Mouse (Mus musculus) midbrain, embryonic 12.5 days (tissue): Measurements from ENCODE around the gene Tollip. TPM values are rescaled to one million over a fixed set of nuclear protein-coding genes. Genes with fewer than 3 reads are reported as not detected.
A peak's percentile ranks its signal among the peaks of the same experiment; 100 is the strongest.

Experiments
- ATAC-seq: fragments of 200-750 bp; cut with Nextera tagmentation; 2 replicates; pipeline ENCODE4 v1.8.0; 2017; ENCODE audit warnings: low read depth, moderate TSS enrichment, moderate library complexity; ENCODE audit not compliant: low FRiP score
- H3K27ac ChIP-seq: fragments of 300-500 bp; sonication (generic); replicated peaks from 2 replicates; pipeline ENCODE4 v1.5.1; 2016; ENCODE audit warnings: mild to moderate bottlenecking
- H3K27me3 ChIP-seq: fragments of 300-500 bp; sonication (generic); 2 replicates; pipeline ENCODE4 v1.6.1; 2016; ENCODE audit warnings: mild to moderate bottlenecking
- H3K36me3 ChIP-seq: fragments of 300-500 bp; sonication (generic); 2 replicates; pipeline ENCODE4 v1.6.1; 2016
- H3K4me1 ChIP-seq: fragments of 300-500 bp; sonication (generic); 2 replicates; pipeline ENCODE4 v1.6.1; 2016
- H3K4me2 ChIP-seq: fragments of 300-500 bp; sonication (generic); replicated peaks from 2 replicates; pipeline ENCODE4 v1.6.1; 2016; ENCODE audit warnings: mild to moderate bottlenecking, moderate library complexity
- H3K4me3 ChIP-seq: fragments of 300-500 bp; sonication (generic); 2 replicates; pipeline ENCODE4 v1.5.1; 2016; ENCODE audit warnings: mild to moderate bottlenecking
- H3K9ac ChIP-seq: fragments of 300-500 bp; sonication (generic); replicated peaks from 2 replicates; pipeline ENCODE4 v1.6.1; 2016; ENCODE audit warnings: mild to moderate bottlenecking, moderate library complexity
- H3K9me3 ChIP-seq: fragments of 300-500 bp; sonication (generic); 2 replicates; pipeline ENCODE4 v1.6.1; 2016; ENCODE audit warnings: mild to moderate bottlenecking
- WGBS: fragments of 180-500 bp; shearing (Covaris S2); methylation state at CpG from one replicate; pipeline ENCODE4 v1.1.7; 2016; 5-methylcytosine and 5-hydroxymethylcytosine counted together
- polyA plus RNA-seq: library from polyadenylated mRNA; unstranded; fragments of >200 nt; fragmentation: Nextera tagmentation; extraction: Ambion mirVana; gene quantifications from 2 replicates; pipeline ENCODE4 v1.2.1, GENCODE M21; 2016

Gene Tollip
- polyA plus RNA-seq, result 68.0 and 68.2 TPM in 2 replicates

DNA sequence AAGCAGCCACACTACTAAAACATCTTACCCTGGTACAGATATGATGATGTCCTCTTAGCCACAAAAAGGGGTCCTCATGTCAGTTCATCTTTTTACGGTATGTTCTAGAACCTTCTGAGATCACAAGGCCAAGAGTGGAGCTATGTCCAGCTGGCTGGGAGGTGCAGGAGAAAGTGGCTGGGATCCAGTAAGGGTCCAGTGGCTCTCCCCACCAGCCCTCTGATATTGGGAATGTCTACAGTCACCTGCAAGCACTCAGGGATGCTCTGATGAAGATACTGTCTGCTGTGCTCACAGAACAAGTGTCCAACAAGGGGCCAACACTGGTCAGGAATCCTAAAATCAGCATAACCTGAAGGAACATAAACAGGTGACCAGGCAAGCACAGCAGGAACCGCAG, at the start of gene Tollip:
Gene Tollip (minus strand): TSS at position 101 of the 400 bp plus-strand sequence.
- ATAC-seq, result no peak
- Histone ChIP-seq H3K27me3 (peaks cover 5% of the 10 kb centered on the region), H3K9ac (no peak within 1 kb of the TSS), H3K36me3 (no peaks in the 10 kb centered on the region), H3K4me3 (no peak within 1 kb of the TSS), H3K4me2 (no peak within 1 kb of the TSS), H3K27ac (no peak within 1 kb of the TSS), H3K4me1 (no peaks in the 10 kb centered on the region), H3K9me3 (no peaks in the 10 kb centered on the region)
- WGBS, result 90% methylated on average over 2 of the region's 2 CpGs

- Histone ChIP-seq H3K4me3 (no peak overlapping the region), H3K9ac (no peak overlapping the region), H3K27me3 (no peaks in the 10 kb centered on the region), H3K9me3 (no peaks in the 10 kb centered on the region), H3K27ac (no peak overlapping the region), H3K4me1 (peaks cover 66% of the 10 kb centered on the region), H3K36me3 (no peaks in the 10 kb centered on the region), H3K4me2 (no peak overlapping the region)
- no peak for ATAC-seq
- WGBS, result 86% methylated on average over 2 of the region's 2 CpGs
These were observed 48.0 kb upstream of the Tollip start for GRCm38 (mm10) chr7:141966281-141966680.

- Histone ChIP-seq H3K36me3 (no peaks in the 10 kb centered on the region), H3K27ac (no peak overlapping the region), H3K4me2 (no peak overlapping the region), H3K27me3 (no peaks in the 10 kb centered on the region), H3K9me3 (no peaks in the 10 kb centered on the region), H3K9ac (no peak overlapping the region), H3K4me3 (no peak overlapping the region), H3K4me1 (peaks cover 71% of the 10 kb centered on the region)
- WGBS, result 93% methylated on average over 3 of the region's 3 CpGs
- ATAC-seq, result peak; percentile 28; the same call in 1 of the 2 replicates
These were observed 44.2 kb upstream of the Tollip start for GRCm38 (mm10) chr7:141962521-141962920.

DNA sequence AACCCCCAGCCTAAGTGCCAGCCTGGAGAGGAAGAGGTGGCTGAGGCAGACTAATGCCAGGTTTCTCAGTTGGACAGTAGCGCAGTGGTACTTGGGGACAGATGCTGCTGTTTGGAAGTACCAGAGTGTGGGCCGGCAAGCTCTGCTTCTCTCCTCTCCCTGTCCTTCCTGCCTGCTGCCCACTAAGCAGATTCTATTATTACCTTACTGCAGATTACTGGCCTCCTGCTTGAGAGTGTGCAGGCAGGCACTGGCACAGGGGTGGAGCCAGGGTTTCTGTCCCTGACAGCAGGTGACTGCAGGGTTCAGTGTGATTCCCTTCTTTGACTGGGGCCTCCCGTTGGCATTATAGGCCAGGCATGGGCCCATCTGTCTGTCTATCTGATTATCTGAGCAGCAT, 43.2 kb upstream of the Tollip start:
- WGBS, result 84% methylated on average over 3 of the region's 3 CpGs
- Histone ChIP-seq H3K4me1 (peaks cover 72% of the 10 kb centered on the region), H3K4me3 (no peak overlapping the region), H3K27me3 (no peaks in the 10 kb centered on the region), H3K4me2 (no peak overlapping the region), H3K36me3 (no peaks in the 10 kb centered on the region), H3K27ac (peak overlapping the region; percentile 30), H3K9me3 (no peaks in the 10 kb centered on the region), H3K9ac (0 out of 2 replicates have a peak overlapping the region, but pooled peaks have one; percentile 15)
- no peak for ATAC-seq

DNA sequence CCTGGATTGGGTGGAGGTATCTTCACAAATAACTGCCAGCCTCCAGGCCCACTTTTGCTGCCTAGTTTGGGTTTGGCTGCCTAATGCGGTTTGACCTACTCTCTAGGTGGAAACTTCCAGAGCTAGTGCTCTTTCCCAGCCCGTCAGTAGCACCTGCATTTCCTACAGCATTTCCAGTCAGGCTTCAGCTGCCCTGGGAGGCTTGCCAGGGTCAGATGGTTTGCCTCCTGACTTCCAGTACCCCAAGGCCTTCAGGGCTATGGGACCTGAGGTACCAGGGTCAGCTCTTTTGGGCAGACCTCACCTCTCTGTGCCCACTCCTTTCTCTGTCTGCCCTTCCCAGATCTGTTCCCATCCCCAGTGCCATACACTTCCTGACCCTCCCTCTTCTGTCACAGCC, 42.6 kb upstream of the Tollip start:
- H3K4me1 ChIP-seq, result peaks cover 72% of the 10 kb centered on the region
- H3K4me3 ChIP-seq, result no peak overlapping the region
- no peak overlapping the region for H3K4me2 ChIP-seq
- 82% methylated on average over 2 of the region's 2 CpGs for WGBS
- H3K9me3 ChIP-seq, result no peaks in the 10 kb centered on the region
- no peak overlapping the region for H3K9ac ChIP-seq
- no peaks in the 10 kb centered on the region for H3K36me3 ChIP-seq
- no peaks in the 10 kb centered on the region for H3K27me3 ChIP-seq
- no peak for ATAC-seq
- no peak overlapping the region; the same call in 1 of the 2 replicates for H3K27ac ChIP-seq

DNA sequence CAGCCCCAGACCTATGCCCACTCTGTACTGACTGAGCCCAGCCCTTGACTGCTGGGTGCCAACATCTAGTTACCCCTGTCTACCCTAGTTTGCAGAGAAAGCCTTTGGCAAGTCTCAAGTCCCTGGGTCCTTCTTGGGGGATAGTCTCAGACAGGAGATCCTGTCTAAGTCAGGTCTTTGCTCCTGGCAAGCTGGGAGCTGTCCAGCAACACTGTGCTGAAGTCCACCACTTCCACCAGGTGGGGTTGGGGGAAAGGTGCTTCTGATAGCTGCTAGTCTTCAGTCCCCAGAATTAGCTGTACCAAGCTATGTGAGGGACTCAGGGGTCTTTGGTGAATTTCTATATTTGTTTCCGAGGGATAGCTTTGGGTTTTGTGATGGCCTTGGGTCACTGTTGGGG, 40.8 kb upstream of the Tollip start:
- no peaks in the 10 kb centered on the region for H3K36me3 ChIP-seq

GRCm38 (mm10) chr7:141958211-141958610, 39.9 kb upstream of the Tollip start:
- Histone ChIP-seq H3K4me1 (peaks cover 91% of the 10 kb centered on the region), H3K4me2 (no peak overlapping the region), H3K27ac (no peak overlapping the region), H3K9me3 (no peaks in the 10 kb centered on the region), H3K36me3 (0 out of 2 replicates have a peak, but pooled peaks cover 2% of the 10 kb centered on the region), H3K27me3 (no peaks in the 10 kb centered on the region), H3K9ac (no peak overlapping the region), H3K4me3 (no peak overlapping the region)
- WGBS, result 79% methylated on average over 2 of the region's 2 CpGs
- ATAC-seq, result no peak

More for the DNA sequence above, 40.8 kb upstream of the Tollip start:
- 86% methylated on average over 1 of the region's 1 CpGs for whole genome bisulfite sequencing
- H3K4me2 ChIP-seq, result no peak overlapping the region
- no peak overlapping the region for H3K27ac ChIP-seq
- H3K4me3 ChIP-seq, result no peak overlapping the region
- ATAC-seq, result no peak
- H3K4me1 ChIP-seq, result peaks cover 86% of the 10 kb centered on the region
- no peaks in the 10 kb centered on the region for H3K9me3 ChIP-seq
- no peak overlapping the region for H3K9ac ChIP-seq
- no peaks in the 10 kb centered on the region for H3K27me3 ChIP-seq

DNA sequence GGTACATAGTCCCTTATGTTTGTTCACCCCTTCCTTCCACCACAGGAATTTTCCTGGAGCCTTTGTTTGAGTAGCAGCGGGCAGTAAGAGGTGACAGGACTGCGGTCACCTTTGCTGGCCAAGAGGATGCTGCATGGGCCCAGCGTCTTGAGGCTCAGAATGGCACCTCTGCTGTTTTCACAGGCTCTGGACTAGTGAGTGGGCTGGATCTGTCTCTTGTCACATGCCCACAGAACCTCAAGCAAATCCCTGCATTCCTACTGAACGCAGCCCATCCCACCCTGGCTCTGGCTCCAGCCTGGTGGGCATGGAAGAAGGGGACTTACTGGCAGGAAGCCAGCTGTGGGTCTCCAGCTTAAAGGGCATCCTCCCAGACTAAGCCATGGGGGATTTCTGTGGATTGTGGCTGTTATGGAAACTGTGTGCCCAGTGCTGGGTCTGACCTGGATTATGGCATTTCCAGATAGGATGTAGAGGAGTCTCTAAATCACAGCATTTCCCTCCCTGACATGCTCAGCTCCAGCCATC, 39.3 kb upstream of the Tollip start:
- no peak overlapping the region for H3K4me2 ChIP-seq
- no peak for ATAC-seq

GRCm38 (mm10) chr7:141956174-141956566, 37.9 kb upstream of the Tollip start:
- no peak overlapping the region for H3K4me3 ChIP-seq
- no peak overlapping the region for H3K27ac ChIP-seq
- no peak overlapping the region for H3K9ac ChIP-seq
- H3K27me3 ChIP-seq, result no peaks in the 10 kb centered on the region
- ATAC-seq, result no peak
- no peak overlapping the region for H3K4me2 ChIP-seq
- WGBS, result 86% methylated on average over 8 of the region's 8 CpGs
- H3K9me3 ChIP-seq, result no peaks in the 10 kb centered on the region
- peaks cover 14% of the 10 kb centered on the region for H3K36me3 ChIP-seq
- peaks cover 89% of the 10 kb centered on the region for H3K4me1 ChIP-seq

More for the DNA sequence above, 39.3 kb upstream of the Tollip start:
- WGBS, result 88% methylated on average over 4 of the region's 4 CpGs
- Histone ChIP-seq H3K9ac (no peak overlapping the region), H3K4me1 (peaks cover 90% of the 10 kb centered on the region), H3K36me3 (peaks cover 4% of the 10 kb centered on the region; the same call in 1 of the 2 replicates), H3K9me3 (no peaks in the 10 kb centered on the region), H3K4me3 (no peak overlapping the region), H3K27ac (no peak overlapping the region), H3K27me3 (no peaks in the 10 kb centered on the region)

DNA sequence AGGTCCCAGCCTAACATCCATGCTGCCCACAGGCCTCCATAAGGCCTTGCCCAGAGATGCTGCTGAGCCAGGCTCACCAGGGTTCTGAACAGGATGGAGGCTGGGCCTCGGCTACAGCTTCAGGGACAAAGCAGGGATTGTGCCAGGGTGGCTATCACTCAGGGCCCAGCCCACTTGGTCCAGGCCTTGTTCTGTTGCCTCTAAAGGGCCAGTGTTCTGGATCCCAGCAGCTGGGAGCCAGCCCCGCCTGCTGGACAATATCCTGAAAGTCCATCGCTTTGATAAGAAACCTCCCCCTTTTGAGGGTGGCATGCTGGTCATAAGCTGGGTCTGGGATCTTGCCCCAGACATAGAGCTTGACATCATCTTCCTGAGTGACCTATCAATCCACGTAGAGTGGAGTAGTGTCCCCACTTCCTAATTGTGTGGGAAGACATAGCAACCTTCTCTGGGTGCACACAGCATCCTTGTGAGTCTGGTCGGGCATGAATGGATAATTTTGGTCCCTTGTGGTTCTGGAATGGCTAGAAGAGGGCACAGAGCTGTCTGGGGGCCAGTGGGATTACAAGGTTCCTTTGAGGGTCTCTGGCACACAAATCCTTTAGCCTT, 37.4 kb upstream of the Tollip start:
- no peak for ATAC-seq
- Histone ChIP-seq H3K36me3 (peaks cover 14% of the 10 kb centered on the region), H3K4me1 (peaks cover 88% of the 10 kb centered on the region), H3K4me3 (no peak overlapping the region), H3K9me3 (no peaks in the 10 kb centered on the region), H3K9ac (no peak overlapping the region), H3K27ac (no peak overlapping the region), H3K27me3 (no peaks in the 10 kb centered on the region), H3K4me2 (no peak overlapping the region)
- 72% methylated on average over 5 of the region's 5 CpGs for WGBS

GRCm38 (mm10) chr7:141953616-141954015, 35.3 kb upstream of the Tollip start:
- 79% methylated on average over 6 of the region's 6 CpGs for WGBS

DNA sequence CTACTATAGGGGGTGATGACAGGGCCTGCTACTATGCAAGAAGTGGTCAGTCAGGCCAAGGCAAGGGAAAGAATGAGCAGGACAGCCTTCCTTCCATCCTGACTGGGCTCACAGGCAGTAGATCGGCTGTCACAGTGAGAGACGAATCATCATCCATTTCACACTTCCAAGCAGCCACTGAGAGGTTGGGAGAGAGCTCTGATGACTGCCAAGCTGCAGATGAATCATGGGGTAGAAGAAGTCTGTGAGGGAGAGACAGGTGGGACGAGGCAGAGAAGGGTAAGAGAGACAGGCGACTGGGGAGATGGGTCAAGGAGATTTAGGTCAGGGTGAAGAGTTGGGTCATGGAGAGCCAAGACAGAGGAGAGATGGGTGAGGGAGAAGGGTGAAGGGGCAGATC, 34.6 kb upstream of the Tollip start:
- no peak overlapping the region for H3K9ac ChIP-seq
- ATAC-seq, result no peak
- no peak overlapping the region for H3K4me3 ChIP-seq
- WGBS, result 84% methylated on average over 4 of the region's 4 CpGs
- H3K27ac ChIP-seq, result no peak overlapping the region
- peaks cover 14% of the 10 kb centered on the region for H3K36me3 ChIP-seq
- peaks cover 78% of the 10 kb centered on the region for H3K4me1 ChIP-seq
- no peak overlapping the region for H3K4me2 ChIP-seq
- peaks cover 5% of the 10 kb centered on the region; the same call in 1 of the 2 replicates for H3K27me3 ChIP-seq
- H3K9me3 ChIP-seq, result no peaks in the 10 kb centered on the region

More at GRCm38 (mm10) chr7:141953616-141954015, 35.3 kb upstream of the Tollip start:
- Histone ChIP-seq H3K4me3 (no peak overlapping the region), H3K4me2 (0 out of 2 replicates have a peak overlapping the region, but pooled peaks have one; percentile 4), H3K4me1 (peaks cover 79% of the 10 kb centered on the region), H3K27me3 (no peaks in the 10 kb centered on the region; the same call in 1 of the 2 replicates), H3K36me3 (peaks cover 14% of the 10 kb centered on the region), H3K9ac (peak overlapping the region; percentile 25; the same call in 1 of the 2 replicates), H3K9me3 (no peaks in the 10 kb centered on the region), H3K27ac (peak overlapping the region; percentile 15; the same call in 1 of the 2 replicates)
- ATAC-seq, result no peak
